Mouse (Mus musculus) frontal cortex, postnatal 25 days (tissue): ENCODE measurements around the gene Olfr328.
"Not testable (repeated sequence)": the region's sequence is repeated elsewhere in the genome, so short reads cannot be mapped to it uniquely, and the experiment has no call there.

Experiments used
- DNase-seq, 2 experiments: peaks; one replicate each; pipeline ENCODE4 v3.0.0; 2022; ENCODE audit warnings: low spot score in 2 of 2

Olfr328 gene

GRCm38 (mm10) chr11:58555536-58555935 lies at the start of gene Olfr328:
Olfr328 (minus strand) TSS chr11:58555636.
- no peak for DNase-seq

- DNase-seq, result no peak
Measured at GRCm38 (mm10) chr11:58605228-58605627, 49.8 kb upstream of the Olfr328 start.

DNA sequence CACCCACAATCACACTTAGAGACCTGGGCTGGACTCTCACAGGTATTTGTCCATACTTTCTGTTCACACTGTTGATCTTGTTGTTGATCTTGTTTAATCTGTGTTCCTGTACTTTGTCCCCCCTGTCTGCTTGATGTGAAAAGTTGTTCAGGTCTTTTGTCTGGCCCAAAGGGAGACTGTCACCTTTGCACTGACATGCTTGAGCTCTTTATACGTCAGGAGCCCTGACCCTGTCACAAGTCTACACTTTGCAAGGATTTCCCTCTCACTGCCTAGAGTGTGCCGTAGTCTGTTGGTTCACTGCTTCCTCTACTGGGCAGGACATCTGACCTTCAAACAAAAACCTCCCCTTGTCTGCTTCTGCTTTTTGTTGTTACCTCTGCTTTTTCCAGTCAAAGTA lies 49.3 kb upstream of the Olfr328 start:
- DNase-seq, result no peak

DNA sequence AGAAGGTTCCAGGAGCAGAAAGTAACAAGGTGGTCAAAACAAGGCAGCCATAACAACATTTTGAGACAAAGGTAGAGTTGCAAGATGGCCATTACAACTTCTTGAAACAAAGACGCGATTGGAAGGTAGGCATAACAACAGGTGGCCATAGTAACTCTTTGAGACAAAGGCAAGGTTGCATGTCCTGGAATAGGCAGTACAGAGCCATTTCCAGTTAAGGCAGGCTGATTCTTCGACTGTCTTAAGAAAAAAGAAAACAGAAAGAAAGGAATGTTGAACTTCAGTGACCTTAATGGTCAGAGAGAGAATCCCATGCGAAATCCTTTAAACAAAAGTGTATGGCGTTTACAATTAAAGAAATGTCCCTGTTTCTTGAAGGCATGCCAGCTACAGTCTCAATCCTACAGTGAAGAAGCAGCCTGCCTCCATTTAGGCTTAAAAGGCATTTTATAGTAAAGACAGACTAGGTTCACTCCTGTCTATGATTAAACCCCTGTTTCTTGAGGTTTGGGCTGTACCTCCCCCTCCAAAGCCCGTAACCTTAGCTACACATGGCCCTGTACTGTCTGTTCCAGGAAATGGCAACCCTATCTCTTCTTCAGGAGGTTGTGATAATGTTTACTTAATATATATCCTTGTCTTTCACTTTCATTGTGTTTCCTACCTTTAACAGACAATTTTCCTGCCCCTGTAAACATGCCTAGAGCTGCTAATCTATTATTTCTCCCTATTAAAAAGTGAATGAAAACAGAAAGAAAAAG lies 47.5 kb upstream of the Olfr328 start:
- no peak for DNase-seq

GRCm38 (mm10) chr11:58602062-58602461 lies 46.6 kb upstream of the Olfr328 start:
- DNase-seq, result no peak

DNA sequence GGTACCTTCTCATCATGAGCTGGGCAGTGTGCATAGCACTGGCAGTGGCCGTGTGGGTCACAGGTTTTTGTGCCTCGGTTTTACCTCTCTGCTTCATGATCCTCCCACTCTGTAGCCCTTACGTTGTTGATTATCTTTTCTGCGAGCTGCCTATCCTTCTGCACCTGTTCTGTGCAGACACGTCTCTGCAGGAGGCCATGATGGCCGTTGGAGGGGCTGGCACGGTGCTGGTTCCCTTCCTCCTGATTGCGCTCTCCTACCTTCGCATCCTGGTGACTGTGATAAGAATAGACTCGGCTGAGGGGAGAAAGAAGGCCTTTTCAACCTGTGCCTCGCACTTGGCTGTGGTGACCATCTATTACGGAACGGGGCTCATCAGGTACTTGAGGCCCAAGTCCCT lies 42.4 kb upstream of the Olfr328 start:
- no peak for DNase-seq

DNA sequence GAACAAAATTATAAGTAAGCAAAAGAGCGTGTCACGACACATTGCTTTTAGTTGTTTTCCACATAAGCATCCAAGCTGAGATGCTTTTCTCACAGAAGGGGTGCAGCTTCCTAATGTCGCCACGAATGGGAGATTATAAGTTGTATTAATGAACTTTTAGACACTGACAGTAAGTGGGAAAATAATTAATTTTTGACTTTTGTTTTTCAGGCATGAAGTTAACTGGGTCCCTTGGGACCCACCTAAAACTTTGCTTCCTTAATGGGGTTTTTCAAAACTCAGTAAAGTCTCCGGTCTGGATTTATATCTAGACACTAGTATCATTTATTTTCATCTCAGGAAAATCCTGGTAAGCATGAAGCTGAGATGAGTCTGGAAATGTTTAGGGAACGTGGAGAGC lies 39.4 kb upstream of the Olfr328 start, which contains the start of gene Olfr324:
TSS of gene Olfr324 (plus strand) at position 301 of the 400 bp plus-strand sequence.
- no peak for DNase-seq

DNA sequence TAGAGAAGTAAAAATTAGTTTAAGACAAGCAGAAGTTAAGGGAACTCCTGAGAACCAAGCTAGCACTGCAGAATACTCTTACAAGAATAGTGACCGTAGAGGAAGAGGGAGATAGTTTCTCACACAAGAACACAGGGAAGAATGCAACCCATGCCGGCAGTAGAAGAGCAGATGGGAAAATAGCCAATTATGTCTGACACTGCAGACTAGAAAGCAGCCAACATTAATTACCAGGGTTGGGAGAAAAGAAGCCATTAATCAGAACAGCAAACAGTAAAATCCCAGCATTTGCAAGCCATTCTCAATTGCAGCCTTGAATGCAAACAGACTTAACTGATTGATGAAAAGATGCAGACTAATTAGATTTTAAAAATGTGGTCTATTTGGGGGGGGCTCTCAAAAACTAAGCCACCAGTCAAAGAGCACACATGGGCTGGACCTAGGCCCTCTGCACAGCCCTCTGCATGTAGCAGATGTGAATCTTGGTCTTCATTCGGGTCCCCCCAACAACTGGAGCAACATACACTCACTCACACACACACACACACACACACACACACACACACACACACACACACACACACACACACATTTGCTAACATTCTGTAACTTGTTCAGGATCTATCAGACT lies 33.3 kb upstream of the Olfr328 start:
- DNase-seq, result no peak

DNA sequence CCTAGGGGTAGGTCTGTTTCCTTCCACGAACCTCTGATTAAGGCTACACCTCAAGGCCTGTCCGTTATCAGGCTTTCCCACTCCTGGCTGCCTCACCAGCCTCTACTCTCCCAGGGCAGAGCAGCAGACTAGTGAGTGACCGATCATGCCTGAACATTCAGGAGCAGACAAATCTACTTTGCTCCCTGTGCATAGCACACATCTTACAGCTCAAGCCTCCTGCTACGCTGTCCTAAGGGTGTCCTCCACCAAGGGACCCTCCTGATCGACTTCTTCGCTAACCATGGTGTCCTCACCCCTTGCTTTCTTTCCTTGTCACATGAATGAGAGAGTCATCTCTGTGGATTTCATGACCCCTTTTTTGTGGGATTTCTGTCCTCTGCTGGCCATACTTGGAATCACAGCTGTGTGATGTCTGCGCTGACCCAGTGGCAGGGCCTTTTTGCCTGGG lies 32.5 kb upstream of the Olfr328 start:
- peak; percentile 19 to 25 for DNase-seq

- no peak for DNase-seq
Measured at GRCm38 (mm10) chr11:58578636-58579035, 23.2 kb upstream of the Olfr328 start.

DNA sequence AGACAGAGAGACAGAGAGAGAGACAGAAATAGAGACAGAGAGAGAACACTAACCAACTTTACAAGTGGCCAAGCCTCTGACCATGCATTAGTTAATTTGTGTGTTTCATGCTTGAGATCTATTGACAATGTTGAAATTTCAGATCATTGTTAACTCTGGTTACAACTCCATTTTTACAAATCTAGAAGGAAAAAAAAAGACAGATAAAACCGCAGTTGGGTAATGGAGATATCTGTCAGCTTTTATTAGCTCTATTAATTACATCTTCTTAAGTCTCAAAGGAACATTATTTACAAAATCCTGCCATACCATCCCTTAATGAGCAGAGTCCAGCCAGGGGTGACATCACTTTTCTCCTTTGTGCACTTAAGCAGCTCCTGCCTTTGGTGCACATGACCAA lies 22.0 kb upstream of the Olfr328 start, which contains the start of gene Olfr325:
TSS of gene Olfr325 (plus strand) at position 301 of the 400 bp plus-strand sequence.
- DNase-seq, result no peak

DNA sequence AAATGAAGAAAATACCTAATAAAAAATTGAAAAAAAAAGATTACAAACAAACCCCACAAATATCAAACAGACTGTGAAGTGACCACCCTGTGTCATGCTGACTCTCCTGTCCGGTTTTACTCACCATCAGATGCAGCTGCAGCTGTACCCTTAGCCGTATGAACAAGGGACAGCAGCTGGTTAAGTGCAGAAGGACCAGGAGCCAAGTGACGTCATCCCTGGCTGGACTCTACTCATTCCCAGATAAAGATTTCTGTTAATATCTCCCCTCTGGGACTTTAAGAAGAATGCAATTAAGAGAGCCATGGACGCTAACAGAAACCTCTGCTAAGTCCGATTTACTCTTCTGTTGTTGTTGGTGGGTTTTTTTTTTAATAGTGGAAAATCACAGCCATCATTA lies 15.0 kb upstream of the Olfr328 start, which contains the start of gene Olfr224:
TSS of gene Olfr224 (minus strand) at position 149 of the 400 bp plus-strand sequence.
- no peak for DNase-seq

DNA sequence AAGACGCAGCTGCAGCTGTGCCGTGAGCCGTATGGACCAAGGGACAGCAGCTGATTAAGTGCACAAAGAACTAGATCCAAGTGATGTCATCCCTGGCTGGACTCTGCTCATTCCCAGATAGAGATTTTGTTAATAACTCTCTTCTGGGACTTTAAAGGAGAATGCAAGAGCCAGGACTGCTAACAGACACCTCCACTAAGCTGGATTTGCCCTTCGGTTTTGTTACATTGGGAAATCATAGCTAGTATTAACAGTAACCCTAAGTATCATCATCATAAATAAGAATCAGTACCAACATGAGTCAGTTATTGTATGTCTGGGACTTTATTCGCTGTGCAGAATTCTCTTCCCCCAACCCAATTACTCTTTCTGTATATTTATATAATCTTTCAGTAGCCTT lies 9.1 kb downstream of the Olfr328 start, which contains the start of gene Olfr329-ps:
TSS of gene Olfr329-ps (minus strand) at position 101 of the 400 bp plus-strand sequence.
- no peak for DNase-seq

GRCm38 (mm10) chr11:58534736-58535135 lies 20.7 kb downstream of the Olfr328 start, which contains the start of gene Olfr330:
Olfr330 (minus strand) TSS chr11:58534836.
- not testable (repeated sequence) for DNase-seq

DNA sequence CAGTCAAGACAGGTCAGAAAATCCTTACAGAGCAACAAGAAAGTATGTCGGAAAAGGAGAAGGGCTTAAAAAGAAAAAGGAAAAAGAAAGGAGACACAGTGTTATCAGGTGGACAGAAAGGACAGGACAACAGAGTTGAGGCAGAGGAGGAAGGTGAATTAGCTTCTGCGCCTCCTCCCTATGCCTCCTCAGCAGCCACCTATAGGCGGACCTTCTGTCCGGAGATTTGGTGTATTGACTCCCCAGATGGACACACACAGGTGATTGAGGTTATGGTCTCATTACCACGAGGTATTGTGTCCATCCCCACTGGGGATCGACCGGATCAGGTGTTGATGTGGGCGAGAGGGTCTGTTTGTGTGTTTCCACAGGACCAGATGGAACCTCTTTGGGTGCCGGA lies 35.7 kb downstream of the Olfr328 start:
- peak; percentile 6 to 8 for DNase-seq

DNA sequence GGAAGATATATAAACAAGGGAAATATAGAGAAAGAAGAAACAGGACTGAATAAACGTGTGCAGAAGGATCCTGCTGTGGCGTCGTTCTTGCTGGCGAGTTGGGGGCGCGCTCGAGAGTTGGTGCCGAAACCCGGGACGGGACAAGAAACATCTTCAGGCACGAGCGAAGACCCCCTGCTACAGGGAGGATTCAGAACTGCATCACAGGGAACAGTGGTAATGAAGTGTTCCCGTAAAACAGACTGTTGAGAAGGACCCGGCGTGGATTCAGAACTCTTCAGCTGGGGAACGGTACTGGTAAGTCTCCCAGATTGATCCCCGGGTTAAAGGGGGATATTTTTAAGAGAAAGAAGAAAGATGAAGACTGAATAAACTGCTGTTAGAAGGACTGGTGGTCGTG lies 36.5 kb downstream of the Olfr328 start:
- peak; percentile 47 to 71 for DNase-seq

DNA sequence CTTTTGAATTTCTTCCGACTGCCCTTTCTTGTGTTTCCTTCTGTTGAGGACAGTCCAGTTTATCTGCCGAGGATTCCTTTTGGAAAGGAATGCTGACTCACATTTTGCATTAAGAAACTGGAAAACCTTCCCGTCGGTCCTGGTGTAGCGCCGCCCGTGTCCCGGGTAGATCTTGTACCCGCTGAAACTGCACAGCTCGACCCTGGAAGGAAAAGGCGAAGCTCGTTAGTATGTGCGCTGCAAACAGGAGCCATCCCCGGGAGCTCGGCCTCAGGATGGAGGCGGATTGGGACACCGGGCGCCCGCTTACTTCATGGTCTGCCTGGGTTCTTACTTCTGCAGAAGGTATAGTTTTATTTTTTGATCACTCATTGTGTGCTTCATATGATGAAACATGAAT lies 46.4 kb downstream of the Olfr328 start:
- not testable (repeated sequence) for DNase-seq

- not testable (repeated sequence) for DNase-seq
Measured at GRCm38 (mm10) chr11:58502472-58502871, 53.0 kb downstream of the Olfr328 start, which contains the start of gene Olfr331. Olfr331 (minus strand) TSS chr11:58502572.
